Mouse (Mus musculus): ENCODE results near the gene Slc35f1. TPM values are rescaled to one million over a fixed set of nuclear protein-coding genes. Genes with fewer than 3 reads are reported as not detected.

Gene Slc35f1
- polyA plus RNA-seq, 1 experiment from 2014 or later = not detected

- no peak overlapping the region for H3K4me3 ChIP-seq (ENCODE audit: inconsistent target)
- no peaks in the 10 kb centered on the region for H3K36me3 ChIP-seq (ENCODE audit: inconsistent target)
- H3K27ac ChIP-seq = no peak overlapping the region
- no peaks in the 10 kb centered on the region for H3K79me2 ChIP-seq (ENCODE audit: inconsistent target)
- 91% methylated on average over 7 of the region's 7 CpGs for WGBS (ENCODE audit: missing documents)
Measured at GRCm38 (mm10) chr10:53156374-53156773, 466.0 kb downstream of the Slc35f1 start.

GRCm38 (mm10) chr10:53157740-53158139, 467.4 kb downstream of the Slc35f1 start:
- Histone ChIP-seq H3K27ac (no peak overlapping the region), H3K4me3 (ENCODE audit: inconsistent target) (no peak overlapping the region), H3K79me2 (ENCODE audit: inconsistent target) (no peaks in the 10 kb centered on the region), H3K36me3 (ENCODE audit: inconsistent target) (no peaks in the 10 kb centered on the region)
- WGBS (ENCODE audit: missing documents) = 90% methylated on average over 2 of the region's 2 CpGs
